Mouse (Mus musculus): ENCODE measurements around the gene Elmo3.

- no peak for TF ChIP-seq POLR2A (IDR thresholded peaks at IDR 0.05; ENCODE audit: borderline replicate concordance, low read depth, low read length)
- no peak for TF ChIP-seq CTCF (IDR thresholded peaks at IDR 0.05; ENCODE audit: low read depth, low read length)
These were observed 40.3 kb upstream of the Elmo3 start for GRCm38 (mm10) chr8:105265128-105265527.

All from bone marrow macrophage, adult 2 months (primary cell).